Mouse (Mus musculus) megakaryocyte-erythroid progenitor cell, adult 5 weeks (primary cell): ENCODE results near the gene Tubb5. TPM values are rescaled to one million over a fixed set of nuclear protein-coding genes. Genes with fewer than 3 reads are reported as not detected.

Experiments used
- polyA plus RNA-seq: library from polyadenylated mRNA; stranded (reverse); fragments of >175 nt; gene quantifications from 2 replicates; pipeline ENCODE4 v1.2.3, GENCODE M21; 2012

Gene Tubb5
- 310 and 318 TPM in 2 replicates for polyA plus RNA-seq

DNA sequence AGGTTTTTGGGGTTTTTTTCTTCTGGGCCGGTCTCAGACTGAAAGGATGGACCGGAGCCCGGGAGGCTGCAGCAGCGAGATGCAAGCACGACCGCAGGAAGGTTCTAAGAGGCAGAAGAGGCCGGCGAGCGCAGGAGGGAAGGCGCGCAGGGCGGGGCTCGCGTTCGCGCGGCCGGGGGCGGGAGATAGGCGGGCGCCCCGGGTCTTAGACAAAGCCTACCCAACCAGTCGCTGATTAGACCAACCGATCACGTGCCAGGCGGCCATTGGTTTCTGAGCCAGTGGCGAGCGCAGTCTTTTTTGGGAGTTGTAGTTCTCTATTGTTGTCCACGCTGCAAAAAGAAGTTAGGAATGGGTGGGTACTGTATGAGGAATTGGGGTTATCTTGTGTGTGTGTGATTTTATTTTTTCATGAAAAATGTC is at the start of gene Tubb5:
Tubb5 (minus strand) TSS at position 185 of the 423 bp plus-strand sequence.

DNA sequence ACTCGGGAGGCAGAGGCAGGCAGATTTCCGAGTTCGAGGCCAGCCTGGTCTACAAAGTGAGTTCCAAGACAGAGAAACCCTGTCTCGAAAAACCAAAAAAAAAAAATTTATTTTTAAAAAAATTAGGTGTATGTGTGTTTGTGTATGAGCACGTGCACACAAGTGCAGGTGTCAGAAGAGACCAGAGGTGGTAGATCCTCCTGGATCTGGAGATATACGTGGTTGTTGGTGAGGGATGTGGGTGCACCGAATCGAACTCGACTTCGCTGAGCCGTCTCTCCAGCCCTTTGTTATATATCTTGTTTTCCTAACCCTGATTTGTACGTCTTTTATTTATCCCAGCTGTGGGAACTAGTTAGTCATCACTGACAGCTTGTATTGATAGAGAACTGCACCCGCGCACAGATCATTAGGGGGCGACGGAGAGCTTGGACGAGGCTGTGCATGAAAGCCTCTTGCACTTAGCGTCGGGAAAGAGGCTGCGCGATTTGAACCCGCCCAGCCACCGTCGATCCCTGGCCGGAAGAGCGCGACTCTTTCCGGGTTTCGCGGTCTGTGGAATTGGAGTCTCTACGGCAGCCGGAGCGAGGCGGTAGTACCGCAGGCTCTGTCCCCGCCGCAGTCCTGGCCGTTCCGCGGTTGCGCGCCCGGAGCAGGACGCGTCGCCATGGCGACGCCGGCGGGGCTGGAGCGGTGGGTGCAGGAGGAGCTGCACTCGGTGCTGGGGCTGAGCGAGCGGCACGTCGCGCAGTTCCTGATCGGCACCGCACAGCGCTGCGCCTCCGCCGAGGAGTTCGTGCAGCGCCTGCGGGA is 41.3 kb upstream of the Tubb5 start, which contains the start of gene Dhx16:
Dhx16 (plus strand) TSS at position 575 of the 813 bp plus-strand sequence.

DNA sequence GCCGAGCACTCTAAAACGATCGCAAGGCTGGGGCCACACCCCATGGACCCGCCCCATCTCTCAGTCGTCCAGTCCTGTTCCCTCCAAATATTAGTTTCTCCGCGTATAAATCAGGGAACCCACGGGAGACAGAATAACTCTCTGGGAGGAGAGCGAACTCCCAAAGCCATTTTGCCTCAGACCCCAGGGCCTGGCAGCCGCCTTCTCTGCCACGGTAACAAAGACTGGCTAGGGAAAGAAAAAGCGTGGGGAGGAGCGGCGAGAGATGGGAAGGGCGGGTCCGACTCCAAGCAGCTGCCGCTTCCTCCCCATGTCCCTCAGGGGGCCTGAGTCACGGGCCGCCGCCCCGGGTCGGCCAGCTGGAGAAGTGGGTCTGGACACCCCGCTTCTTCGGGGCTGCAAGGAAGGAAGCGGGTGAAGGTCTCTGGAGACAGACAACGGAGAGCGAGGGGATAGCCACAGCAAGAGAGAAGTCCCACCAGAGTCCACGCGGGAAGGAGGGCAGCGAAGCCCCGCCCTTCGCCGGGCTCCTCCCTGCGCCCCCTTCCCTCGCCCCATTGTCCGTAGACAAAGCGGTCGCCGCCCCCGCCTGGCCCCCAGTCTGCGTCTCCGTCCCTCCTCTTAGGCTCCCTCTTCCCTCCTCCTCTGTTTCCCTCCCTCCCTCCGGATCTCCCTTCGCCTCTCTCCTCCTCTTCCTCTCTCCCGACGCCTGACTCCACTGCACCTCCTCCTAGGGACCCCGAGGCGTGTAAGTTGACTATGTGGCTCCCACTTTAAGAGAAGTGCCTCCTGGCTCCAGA is 27.6 kb upstream of the Tubb5 start, which contains the start of gene Ppp1r18:
Ppp1r18 (plus strand) TSS at position 113 of the 800 bp plus-strand sequence.

DNA sequence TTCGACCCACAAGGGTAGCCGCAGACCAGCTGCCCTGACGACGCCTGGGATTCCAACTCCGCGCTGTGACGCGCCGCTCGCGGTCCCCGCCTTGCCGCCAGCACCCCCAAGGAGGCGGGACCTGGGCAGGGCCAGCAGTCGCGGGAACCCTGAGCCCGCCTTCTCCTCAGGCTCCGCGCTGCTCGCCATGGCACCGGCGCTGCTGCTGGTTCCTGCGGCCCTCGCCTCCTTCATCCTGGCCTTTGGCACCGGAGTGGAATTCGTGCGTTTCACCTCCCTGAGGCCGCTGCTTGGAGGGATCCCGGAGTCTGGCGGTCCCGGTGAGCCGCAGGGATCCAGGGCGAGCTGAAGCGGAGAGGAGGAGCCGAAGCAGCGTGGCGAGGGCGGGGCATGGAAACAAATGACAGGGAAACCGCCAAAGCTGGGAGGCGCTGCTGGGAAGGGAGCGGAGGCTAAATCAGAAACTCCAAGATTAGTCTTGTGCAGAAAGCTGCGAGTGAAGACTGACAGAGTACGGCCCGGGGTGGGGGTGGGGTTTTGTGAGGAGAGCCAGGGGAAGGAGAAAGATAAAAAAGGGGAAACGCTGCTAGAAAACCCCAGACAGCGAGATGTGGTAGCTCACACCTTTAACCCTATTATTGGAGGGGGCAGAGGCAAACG is 23.2 kb upstream of the Tubb5 start, which contains the start of gene Nrm:
Nrm (plus strand) TSS at position 121 of the 660 bp plus-strand sequence.

DNA sequence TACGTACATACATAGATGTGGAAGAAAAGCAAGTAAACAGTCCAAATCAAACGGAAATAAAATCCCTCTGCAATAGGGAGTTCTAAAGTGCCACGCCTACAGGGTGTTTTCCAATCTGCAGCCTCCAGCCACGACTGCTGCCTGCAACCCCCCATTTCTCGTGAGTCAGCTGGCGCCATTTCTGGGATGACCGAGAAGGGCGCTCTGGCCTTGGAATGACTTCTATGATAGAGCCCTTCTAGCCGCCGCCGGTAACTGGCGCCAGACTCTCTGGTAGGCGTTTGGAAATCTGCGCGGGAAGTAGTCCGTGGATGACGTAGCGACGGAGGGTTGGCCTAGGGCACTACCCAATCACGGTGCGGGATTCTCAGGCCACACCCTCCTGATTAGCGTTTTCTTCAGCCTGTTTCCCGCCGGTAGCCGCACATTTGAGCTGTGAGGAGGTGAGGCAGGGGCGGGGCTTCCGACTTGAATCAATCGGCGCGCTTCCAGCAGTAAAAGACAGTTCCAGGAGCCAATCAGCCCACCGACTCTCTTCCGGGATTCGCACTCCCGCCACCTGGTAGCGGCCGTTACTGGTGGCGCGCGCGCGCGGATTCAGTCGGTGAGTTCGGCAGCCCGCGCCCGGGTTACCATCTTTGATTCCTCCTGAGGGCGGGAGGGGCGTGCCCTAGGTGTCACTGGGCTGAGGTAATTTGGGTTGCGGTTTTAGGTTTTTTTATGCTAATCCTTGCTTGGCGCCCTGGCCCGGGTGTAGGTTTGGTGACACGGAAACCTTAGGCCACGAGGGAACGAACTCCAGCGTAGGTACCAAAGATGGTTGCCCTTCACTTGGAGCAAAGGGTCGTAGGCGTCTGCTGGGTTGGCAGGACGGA is 3.2 kb upstream of the Tubb5 start, which contains the start of gene Mdc1:
Mdc1 (plus strand) TSS at position 440 of the 875 bp plus-strand sequence.

DNA sequence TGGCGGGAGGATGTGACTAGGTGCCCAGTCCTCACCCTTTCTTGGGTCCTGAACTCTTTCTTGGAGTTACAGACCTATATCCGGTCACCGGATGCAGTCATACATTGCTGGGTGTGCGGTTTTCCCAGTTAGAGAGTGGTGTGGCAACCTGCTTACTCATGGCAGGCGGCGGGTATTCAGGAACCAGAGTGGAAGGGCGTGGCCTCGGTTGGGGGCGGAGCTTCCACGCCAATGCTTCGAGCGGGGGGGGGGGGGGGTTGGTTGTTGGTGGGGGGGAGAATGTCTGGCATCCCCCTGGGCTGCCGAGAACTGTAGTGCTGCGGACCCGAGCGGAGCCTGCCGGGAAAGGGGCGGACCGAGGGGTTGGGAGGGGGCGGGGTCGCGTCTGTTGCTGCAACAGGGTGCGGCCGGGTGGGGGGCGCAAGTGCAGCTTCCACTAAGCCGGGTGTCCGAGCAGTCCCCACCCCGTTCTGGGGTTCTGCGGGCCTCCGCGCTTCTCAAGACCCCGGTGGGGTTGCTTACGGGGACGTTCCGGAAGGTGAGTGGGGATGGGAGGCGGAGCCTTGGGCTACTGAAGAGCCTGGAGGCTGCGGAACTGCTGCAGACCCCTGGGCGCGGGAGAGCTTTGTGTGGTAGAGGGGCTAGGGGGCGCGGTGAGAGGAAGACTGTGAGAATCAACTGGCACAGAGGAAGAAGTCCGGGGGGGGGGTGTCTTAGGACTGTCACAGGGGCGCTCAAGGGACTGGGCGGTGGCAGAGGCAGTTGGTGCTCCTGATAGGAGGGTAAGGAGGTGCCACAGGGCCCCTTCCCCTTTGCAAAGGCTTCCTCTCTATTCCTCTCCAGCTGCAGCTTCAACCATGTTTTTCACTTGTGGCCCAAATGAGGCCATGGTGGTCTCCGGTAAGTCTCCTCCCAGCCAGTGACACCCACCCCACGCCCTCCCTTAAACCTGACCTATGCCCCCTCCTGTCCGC is 14.9 kb downstream of the Tubb5 start, which contains the start of gene Flot1:
Flot1 (plus strand) TSS at position 267 of the 974 bp plus-strand sequence.

DNA sequence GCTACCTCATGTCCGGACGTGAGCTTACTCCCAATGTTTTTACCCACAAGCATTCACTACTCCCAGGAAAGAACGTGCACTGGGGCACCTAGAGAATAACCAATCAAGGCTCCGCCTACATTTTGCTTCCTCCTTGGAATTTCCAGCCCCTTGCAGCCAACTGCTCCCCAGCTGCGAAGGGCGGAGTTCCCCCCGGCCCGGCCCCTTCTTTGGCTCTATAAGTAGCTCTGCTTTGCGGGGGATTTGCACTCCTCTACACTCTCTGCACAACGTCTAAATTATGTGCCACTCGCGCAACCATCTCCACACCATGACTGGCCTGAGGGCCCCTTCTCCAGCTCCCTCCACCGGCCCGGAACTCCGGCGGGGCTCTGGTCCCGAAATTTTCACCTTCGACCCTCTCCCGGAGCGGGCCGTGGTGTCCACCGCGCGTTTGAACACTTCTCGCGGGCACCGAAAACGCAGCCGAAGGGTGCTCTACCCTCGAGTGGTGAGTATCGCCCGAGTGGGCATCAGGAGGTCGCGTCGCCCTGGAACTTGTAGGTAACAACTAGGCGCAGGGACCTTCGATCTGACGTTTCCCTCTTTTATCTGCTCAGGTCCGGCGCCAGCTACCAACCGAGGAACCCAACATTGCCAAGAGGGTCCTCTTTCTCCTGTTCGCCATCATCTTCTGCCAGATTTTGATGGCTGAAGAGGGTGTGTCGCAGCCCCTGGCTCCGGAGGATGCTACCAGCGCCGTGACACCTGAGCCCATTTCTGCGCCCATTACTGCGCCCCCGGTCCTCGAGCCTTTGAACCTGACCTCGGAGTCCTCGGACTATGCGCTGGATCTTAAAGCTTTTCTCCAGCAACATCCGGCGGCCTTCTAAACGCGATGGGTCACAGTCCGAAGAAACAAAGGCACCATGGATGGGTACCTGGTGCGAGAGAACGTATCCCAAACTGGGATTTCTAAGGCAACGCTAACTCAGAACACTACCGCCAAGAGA is 16.4 kb downstream of the Tubb5 start, which contains the start of gene Ier3:
Ier3 (plus strand) TSS at position 246 of the 992 bp plus-strand sequence.

Other genes with a start within 250 kb of the Tubb5 start
- gene Sfta2, start 236.8 kb downstream of the Tubb5 start, polyA plus RNA-seq: not detected in 2 replicates
- gene Gm9573, start 211.7 kb downstream of the Tubb5 start, polyA plus RNA-seq: not detected in 2 replicates
- gene Mucl3, start 194.6 kb downstream of the Tubb5 start, polyA plus RNA-seq: not detected in 2 replicates
- gene Vars2, start 170.7 kb downstream of the Tubb5 start, polyA plus RNA-seq: 112 TPM in 2 replicates
- gene Gtf2h4, start 164.6 kb downstream of the Tubb5 start, polyA plus RNA-seq: 41.9 and 44.9 TPM in 2 replicates
- 0.49 and 0.79 TPM in 2 replicates for gene Ddr1, start 133.7 kb downstream of the Tubb5 start, polyA plus RNA-seq
- 131 and 159 TPM in 2 replicates for gene Ier3, start 16.6 kb downstream of the Tubb5 start, polyA plus RNA-seq
- gene Flot1, start 15.1 kb downstream of the Tubb5 start, polyA plus RNA-seq: 86.8 and 112 TPM in 2 replicates
- gene Mdc1, start 3.2 kb upstream of the Tubb5 start, polyA plus RNA-seq: 20.6 and 21.4 TPM in 2 replicates
- gene Nrm, start 23.0 kb upstream of the Tubb5 start, polyA plus RNA-seq: 36.4 and 39.2 TPM in 2 replicates
- gene Ppp1r18, start 27.3 kb upstream of the Tubb5 start, polyA plus RNA-seq: 108 and 116 TPM in 2 replicates
- 55.5 and 78.6 TPM in 2 replicates for gene Dhx16, start 41.5 kb upstream of the Tubb5 start, polyA plus RNA-seq
- 115 and 120 TPM in 2 replicates for gene 2310061I04Rik, start 59.1 kb upstream of the Tubb5 start, polyA plus RNA-seq
- gene Atat1, start 71.8 kb upstream of the Tubb5 start, polyA plus RNA-seq: 20.1 and 28.3 TPM in 2 replicates
- 7.6 and 13.3 TPM in 2 replicates for gene Mrps18b, start 78.1 kb upstream of the Tubb5 start, polyA plus RNA-seq
- 37.9 and 38.9 TPM in 2 replicates for gene Ppp1r10, start 78.1 kb upstream of the Tubb5 start, polyA plus RNA-seq
- gene Abcf1, start 131.5 kb upstream of the Tubb5 start, polyA plus RNA-seq: 147 and 199 TPM in 2 replicates
- 103 and 140 TPM in 2 replicates for gene Gnl1, start 141.5 kb upstream of the Tubb5 start, polyA plus RNA-seq
- gene Prr3, start 141.9 kb upstream of the Tubb5 start, polyA plus RNA-seq: 43.9 and 60.7 TPM in 2 replicates
- gene H2-T24, start 182.3 kb upstream of the Tubb5 start, polyA plus RNA-seq: 0.94 and 2.0 TPM in 2 replicates
- gene H2-T23, start 194.5 kb upstream of the Tubb5 start, polyA plus RNA-seq: 172 and 205 TPM in 2 replicates
- gene H2-T22, start 204.4 kb upstream of the Tubb5 start, polyA plus RNA-seq: 22.4 and 24.0 TPM in 2 replicates
- 0.03 TPM in 1 of 2 replicates, not detected in the other for gene Gm6034, start 204.7 kb upstream of the Tubb5 start, polyA plus RNA-seq
- gene Gm11127, start 220.1 kb upstream of the Tubb5 start, polyA plus RNA-seq: 0.09 TPM in 1 of 2 replicates, not detected in the other